Mouse (Mus musculus) T-helper 1 cell (primary cell): Measurements from ENCODE around the gene Zcchc24.

Experiments
- in situ Hi-C: fragments of 300-600 bp; cut with MboI, MseI; formaldehyde crosslinking; loops from one replicate; pipeline ENCODE4 v1.15.1; 2025; ENCODE audit warnings: high pct_unique_total_duplicates

Gene Zcchc24

GRCm38 (mm10) chr14:25747996-25748756 is 20.7 kb downstream of the Zcchc24 start:
- in situ Hi-C loops: no loop called here

DNA sequence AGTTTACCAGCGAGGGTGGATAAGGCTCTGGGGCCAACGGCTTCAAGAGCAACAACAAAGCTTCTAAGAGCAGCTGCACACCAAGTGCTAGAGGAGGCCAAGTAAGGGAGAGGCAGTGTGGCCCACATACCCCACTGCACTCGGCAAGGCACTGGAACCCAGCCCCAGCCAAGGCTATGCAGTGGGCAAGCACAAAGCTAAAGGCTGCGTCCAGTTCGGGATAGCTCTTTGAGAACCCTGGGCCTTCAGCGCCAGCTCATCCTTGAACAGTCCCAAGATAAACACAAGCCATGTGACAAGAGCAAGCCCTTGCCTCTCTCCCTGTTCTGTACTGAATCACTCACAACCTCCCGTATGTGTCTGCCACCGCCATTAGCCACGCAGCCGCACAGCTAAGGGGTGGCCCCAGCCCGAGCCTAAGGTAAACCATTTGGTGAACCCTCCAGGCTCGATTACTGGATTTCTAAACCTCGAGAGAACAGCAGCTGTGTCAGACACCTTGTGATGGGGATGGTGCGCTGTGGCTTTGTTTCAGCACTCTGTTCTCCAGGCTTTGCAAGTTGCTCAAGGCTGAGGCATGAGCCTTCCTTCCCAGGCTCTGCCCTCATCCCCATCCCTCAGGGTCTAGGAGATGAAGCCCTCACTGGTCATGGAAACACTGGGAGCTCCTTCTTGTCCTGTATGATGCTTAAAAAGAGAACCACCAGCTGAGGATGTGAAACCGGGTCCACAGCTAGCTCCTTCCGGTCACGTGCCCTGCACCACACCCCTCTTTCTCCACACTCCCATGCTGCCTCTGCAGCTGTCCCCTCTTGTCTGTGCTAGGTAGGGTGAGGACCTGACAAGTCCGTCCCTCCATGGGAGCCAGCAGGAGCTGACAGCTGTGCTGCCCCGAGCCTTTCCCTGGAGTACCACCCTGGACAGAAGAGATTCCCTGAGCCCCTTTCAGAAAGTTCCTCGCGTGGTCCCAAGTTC is 21.6 kb downstream of the Zcchc24 start:
- in situ Hi-C loops: no loop called here

- in situ Hi-C loops: no loop called here
Measured at GRCm38 (mm10) chr14:25746371-25746770, 22.5 kb downstream of the Zcchc24 start.

GRCm38 (mm10) chr14:25745365-25746184 is 23.3 kb downstream of the Zcchc24 start:
- in situ Hi-C loops: no loop called here

GRCm38 (mm10) chr14:25742943-25743342 is 25.9 kb downstream of the Zcchc24 start:
- in situ Hi-C loops: no loop called here

- in situ Hi-C loops: no loop called here
Measured at GRCm38 (mm10) chr14:25741840-25742367, 26.9 kb downstream of the Zcchc24 start.

DNA sequence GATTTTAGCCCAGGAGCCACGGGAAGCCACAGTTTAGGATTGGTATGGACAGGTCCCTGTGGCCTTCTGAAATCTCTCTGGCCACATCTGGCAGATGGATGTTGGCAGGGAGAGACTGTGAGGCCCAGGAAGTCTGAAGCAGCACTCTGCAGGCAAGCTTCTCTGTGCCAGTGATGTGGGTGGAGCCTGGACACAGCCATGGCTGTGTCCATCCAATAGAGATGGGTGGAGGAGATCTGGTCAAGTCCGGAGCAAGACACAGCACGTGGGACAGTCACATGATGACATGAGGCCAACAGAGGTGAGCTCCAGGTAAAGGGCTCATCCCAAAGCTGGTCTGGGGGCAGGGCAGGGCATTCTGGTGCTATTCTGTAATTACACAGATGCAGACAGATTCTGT is 27.6 kb downstream of the Zcchc24 start:
- in situ Hi-C loops: no loop called here

DNA sequence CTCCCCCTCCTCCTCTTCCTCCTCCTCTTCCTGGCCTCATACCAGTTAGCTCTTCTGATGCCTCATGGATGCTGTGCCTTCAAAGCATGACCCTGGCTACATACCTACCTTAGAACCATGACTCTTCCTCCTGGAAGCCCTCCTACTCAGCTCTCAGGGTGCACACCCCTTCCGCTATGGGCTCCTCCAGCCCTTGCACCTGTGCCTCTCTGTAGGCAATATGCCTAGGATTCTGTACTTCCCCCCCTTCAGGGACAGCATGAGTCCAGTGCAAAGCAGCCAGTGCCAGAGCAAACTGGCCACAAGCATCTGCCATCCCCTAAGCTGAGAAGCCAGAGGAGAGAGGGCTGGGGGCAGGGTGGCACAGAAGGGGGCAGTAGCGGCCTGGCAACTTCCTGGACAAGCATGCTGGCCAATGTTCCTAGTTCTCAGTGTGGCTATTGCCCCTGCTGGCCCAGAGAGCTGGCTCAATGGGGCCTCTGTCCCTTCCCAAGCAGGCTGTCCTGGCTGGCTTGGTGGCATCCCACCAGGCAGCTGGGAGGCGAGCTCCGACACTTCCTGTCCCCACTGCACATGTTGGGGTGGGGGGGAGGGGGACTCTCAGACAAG is 28.8 kb downstream of the Zcchc24 start:
- in situ Hi-C loops: loop anchor here (5.0 kb wide), 1 partner anchor 52 kb away; no protein-coding TSS in a partner anchor

GRCm38 (mm10) chr14:25738591-25739001 is 30.2 kb downstream of the Zcchc24 start:
- in situ Hi-C loops: loop anchor here (5.0 kb wide), 1 partner anchor 54 kb away; no protein-coding TSS in a partner anchor

DNA sequence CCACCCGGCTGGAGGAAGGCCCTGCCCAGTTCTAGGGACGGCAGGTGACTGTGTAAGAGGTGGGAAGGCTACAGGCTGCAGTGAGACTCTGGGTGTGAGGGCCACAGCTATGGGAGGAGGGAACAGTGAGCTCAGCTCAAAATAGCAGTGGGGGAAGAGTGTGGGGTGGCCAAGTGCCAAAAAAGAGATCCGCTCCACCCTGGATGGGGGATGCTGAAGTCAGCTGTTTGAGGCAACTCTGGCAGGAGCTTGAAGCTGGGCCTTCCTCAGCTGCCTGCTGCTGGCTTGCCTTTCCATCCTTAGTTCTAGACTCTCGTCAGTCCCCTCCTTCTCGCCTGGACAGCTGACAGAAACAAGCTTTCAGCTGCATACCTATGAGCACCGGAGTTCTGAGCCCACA is 32.2 kb downstream of the Zcchc24 start:
- in situ Hi-C loops: loop anchor here (5.0 kb wide), 1 partner anchor 56 kb away; no protein-coding TSS in a partner anchor

GRCm38 (mm10) chr14:25736140-25736539 is 32.7 kb downstream of the Zcchc24 start:
- in situ Hi-C loops: loop anchor here (5.0 kb wide), 1 partner anchor 56 kb away; no protein-coding TSS in a partner anchor

DNA sequence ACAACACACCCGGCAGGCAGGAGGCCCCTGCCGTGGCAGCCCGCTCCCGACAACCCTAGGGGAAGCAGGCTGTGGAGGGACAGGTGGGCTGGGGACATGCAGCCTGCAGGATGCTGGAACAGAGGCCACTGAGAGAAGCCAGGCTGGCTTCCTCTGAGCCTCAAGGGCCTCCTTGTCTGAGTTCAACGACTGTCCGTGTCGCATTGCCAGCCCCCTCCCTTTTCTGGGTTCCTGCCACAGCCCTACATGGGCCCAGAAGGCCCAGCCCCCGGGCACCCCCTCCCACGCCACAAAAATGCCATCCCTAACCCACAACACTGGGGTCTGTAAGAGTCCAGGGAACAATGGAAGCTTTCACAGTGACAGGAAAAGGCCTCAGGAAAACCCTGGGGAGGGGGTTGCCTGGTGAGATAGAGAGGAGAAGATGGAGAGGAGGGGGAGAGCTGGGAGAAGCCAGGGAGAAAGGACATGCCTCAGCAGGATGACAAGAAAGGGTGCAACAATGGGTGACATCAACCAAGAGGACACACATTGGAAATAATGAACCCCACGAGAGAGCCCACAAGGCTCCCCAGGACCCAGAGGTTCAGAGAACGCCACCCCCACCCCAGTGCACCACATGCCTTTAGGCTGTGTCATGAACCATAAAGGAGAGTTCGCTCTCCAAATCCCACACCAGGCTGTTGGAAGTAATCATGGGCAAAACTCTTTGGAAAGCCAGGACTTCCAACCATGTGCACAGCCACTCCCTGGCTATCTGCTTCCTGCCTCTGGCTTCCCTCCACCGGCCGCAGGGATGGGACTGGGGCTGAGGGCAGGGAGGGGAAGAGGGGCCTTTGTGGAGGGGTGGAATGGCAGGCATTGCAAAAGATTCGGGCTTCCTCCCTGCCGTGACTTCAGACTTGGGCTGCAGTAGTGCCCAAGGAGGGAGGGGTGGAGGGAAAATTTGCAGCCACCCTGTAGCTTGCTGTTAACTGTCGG is 33.8 kb downstream of the Zcchc24 start:
- in situ Hi-C loops: loop anchor here (5.0 kb wide), 1 partner anchor 57 kb away; no protein-coding TSS in a partner anchor

DNA sequence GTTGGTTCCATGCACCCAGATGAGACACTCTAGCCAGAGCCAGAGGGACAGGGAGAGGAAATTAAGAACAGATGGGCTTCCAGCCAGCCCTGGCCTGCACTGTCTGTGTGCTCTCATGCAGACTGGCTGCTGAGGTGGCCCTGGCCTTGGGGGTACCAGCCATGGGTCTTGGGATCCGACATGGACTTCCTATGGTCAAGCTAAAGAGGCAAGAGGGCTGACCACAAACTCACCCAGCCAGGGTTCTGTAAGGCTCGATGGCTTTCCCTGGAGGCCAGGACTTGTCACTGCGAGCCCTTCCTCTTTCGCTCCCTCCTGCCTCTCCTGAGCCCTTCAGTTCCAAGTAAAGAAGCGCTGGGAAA is 41.7 kb downstream of the Zcchc24 start:
- in situ Hi-C loops: no loop called here

DNA sequence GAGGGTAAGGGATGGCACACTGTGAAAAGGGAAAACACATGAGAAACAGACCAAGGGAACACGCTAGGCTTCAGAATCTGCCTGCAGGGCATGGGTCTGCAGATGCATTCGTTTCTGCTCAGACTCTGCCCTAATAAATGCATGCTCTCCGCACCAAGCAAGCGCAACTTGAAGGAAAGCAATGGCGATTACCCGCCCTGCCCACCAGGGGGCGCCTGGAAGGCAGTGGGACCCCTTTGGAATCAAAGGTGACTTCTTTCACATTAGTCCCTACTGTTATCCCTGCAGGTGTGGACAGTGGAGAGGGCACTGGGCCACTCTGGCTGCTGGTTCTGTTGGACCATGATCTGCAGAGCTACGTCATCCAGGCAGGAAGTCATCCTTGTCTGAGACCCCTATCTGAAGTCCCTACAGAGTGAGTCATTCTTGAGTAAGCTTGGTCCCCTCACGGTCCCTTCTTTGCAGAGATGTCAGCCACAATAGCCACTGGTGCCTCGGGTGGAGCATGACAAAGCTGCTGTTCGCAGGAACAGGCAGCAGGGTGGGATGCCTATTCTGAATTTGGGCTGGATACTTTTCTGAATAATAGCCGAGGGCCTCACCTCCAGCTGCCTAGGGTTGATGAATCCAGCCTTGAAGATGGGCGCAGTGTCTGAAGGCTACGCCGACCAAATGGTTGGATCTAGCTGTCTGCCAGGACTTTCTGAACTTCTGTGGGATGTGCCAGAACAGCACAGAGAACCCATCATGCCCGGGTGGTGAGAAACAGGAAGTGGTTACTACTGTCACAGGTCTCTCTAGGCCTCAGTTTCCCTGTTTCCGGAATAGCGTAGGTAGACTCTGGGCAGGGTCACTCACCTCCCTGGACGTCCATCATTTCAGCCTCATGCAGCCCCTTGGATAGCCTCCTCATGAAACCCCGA is 42.4 kb downstream of the Zcchc24 start:
- in situ Hi-C loops: no loop called here

GRCm38 (mm10) chr14:25725690-25726089 is 43.1 kb downstream of the Zcchc24 start:
- in situ Hi-C loops: no loop called here

DNA sequence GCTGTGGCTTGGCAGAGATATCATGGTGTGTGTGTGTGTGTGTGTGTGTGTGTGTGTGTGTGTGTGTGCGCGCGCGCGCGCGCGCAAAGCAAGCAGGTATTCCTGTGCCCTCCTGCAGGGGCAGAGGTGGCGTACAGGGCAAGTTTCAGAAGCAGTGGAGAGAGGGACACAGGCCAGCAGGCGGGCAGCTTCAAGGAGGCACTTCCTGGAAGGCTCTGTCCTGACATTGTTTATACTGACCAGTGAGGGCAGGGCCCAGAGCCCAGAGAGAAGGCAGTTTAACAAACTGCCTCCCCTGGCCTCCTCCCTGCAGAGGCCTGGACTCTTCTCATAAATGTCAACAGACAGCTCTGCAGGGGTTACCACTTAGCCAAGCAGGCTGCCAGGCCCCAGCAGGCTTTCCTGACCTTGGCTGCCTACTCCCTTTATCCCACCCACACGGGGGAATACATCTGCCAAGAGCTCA is 43.8 kb downstream of the Zcchc24 start:
- in situ Hi-C loops: no loop called here

DNA sequence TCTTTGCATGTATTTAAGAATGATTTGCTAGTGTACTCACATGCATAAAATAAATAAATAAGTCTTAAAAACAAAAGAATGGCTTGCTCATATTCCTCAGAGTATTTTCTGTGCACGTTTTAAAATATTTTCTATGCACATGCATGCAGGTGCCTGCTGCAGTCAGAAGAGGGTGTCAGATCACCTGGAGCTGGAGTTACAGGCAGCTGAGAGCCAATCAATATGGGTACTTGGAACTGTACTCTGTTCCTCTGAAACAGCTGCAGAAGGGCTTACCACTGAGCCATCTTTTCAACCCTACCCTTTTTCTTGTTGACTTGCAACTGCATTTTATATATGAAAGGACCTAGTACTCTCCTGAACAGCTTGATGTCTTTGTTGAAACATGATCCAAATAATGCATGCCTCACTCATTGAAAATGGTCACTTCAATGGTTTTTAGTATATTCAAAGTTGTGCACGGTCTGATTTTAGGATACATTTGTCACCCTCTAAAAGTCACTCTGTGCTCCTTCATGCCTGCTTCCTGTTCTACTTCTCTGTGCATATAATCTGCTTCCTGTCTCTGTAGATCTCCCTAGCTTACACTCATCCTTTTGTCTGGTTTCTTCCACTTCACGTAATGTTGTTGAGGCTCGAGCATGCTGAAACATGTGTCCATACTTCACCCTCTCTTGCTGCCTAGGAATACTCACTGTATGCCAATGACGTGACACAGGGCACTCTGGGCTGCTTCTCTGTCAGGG is 47.7 kb downstream of the Zcchc24 start:
- in situ Hi-C loops: loop anchor here (25.0 kb wide), 1 partner anchor 441 kb away; no protein-coding TSS in a partner anchor
